Mouse (Mus musculus): Measurements from ENCODE around the gene Cth. TPM values are rescaled to one million over a fixed set of nuclear protein-coding genes. Genes with fewer than 3 reads are reported as not detected.

Cth gene
- polyA plus RNA-seq, 1 experiment, result 2.7 TPM

DNA sequence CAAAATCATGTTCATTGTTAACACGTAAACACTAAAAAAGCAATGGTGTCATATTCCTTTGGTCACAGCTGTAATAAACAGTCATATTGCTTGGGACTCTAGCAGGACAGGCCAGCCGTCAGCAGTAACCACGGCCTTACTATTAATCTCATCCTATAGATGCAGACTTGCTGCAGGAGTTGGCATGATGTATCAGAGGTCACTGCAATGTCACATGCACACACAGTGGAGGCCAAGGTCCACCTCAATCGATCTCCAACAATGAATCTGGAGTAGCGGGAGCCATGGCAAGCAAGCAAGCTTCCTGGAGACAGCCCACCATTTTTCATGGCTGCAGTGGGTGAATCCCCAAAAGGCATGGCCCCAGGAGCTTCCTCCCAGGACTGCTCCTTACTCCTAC, 23.2 kb downstream of the Cth start:
- no peak for DNase-seq (ENCODE audit: low read depth)
- no peak for TF ChIP-seq CTCF (IDR thresholded peaks at IDR 0.05; ENCODE audit: borderline replicate concordance, extremely low read depth, insufficient read depth, insufficient read length)
- TF ChIP-seq POLR2A (IDR thresholded peaks at IDR 0.05; ENCODE audit: borderline replicate concordance, extremely low read depth, insufficient read depth, insufficient read length, poor library complexity, severe bottlenecking), result no peak

- no peak for DNase-seq (ENCODE audit: low read depth)
- TF ChIP-seq CTCF (IDR thresholded peaks at IDR 0.05; ENCODE audit: borderline replicate concordance, extremely low read depth, insufficient read depth, insufficient read length), result no peak
- TF ChIP-seq POLR2A (IDR thresholded peaks at IDR 0.05; ENCODE audit: borderline replicate concordance, extremely low read depth, insufficient read depth, insufficient read length, poor library complexity, severe bottlenecking), result no peak
Observed at GRCm38 (mm10) chr3:157899986-157900385, 24.9 kb downstream of the Cth start.

DNA sequence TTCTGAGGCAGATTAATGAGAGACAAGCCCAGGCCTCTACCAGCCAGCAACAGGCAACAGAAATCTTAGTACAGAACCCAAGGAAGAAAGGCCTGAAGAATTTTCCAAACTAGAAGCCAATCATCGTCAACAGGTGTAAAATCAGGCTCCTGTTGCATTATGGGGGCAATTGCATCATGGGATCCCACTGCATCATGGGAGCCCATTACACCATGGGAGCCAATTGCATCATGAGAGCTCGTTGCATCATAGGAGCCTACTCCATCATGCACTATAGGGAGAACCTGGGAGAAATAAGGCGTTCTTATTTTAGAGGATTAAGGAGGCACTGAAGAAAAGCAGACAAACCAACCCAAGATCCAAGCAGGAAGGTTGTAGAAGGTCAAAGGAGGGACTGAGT, 27.2 kb downstream of the Cth start:
- no peak for DNase-seq (ENCODE audit: low read depth)
- TF ChIP-seq POLR2A (IDR thresholded peaks at IDR 0.05; ENCODE audit: borderline replicate concordance, extremely low read depth, insufficient read depth, insufficient read length, poor library complexity, severe bottlenecking), result no peak
- no peak for TF ChIP-seq CTCF (IDR thresholded peaks at IDR 0.05; ENCODE audit: borderline replicate concordance, extremely low read depth, insufficient read depth, insufficient read length)

GRCm38 (mm10) chr3:157891819-157892218, 33.1 kb downstream of the Cth start:
- TF ChIP-seq CTCF (IDR thresholded peaks at IDR 0.05; ENCODE audit: borderline replicate concordance, extremely low read depth, insufficient read depth, insufficient read length), result no peak
- TF ChIP-seq POLR2A (IDR thresholded peaks at IDR 0.05; ENCODE audit: borderline replicate concordance, extremely low read depth, insufficient read depth, insufficient read length, poor library complexity, severe bottlenecking), result no peak
- no peak for DNase-seq (ENCODE audit: low read depth)

- no peak for DNase-seq (ENCODE audit: low read depth)
- TF ChIP-seq POLR2A (IDR thresholded peaks at IDR 0.05; ENCODE audit: borderline replicate concordance, extremely low read depth, insufficient read depth, insufficient read length, poor library complexity, severe bottlenecking) (no peak), CTCF (IDR thresholded peaks at IDR 0.05; ENCODE audit: borderline replicate concordance, extremely low read depth, insufficient read depth, insufficient read length) (no peak)
Observed at GRCm38 (mm10) chr3:157884081-157884643, 40.7 kb downstream of the Cth start.

DNA sequence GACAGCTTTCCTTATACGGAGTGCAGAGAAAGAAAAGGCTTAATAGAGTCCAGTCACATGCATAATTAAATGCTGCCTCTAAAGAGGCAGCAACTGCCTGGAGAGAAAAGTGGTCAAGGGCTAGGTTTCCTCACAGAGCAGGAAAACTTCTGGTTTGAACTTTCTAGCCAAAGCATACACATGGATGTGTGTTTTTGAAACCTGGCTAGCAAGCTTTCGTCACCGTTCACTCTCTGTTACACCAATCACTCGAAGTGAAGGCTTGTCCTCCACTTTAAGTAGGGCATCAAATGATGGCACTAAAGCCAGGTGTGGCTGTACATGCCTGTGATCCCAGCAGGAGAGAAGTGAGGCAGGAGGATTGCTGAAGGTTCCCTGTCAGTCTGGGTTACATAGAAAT, 41.8 kb downstream of the Cth start:
- TF ChIP-seq CTCF (IDR thresholded peaks at IDR 0.05; ENCODE audit: borderline replicate concordance, extremely low read depth, insufficient read depth, insufficient read length) (no peak), POLR2A (IDR thresholded peaks at IDR 0.05; ENCODE audit: borderline replicate concordance, extremely low read depth, insufficient read depth, insufficient read length, poor library complexity, severe bottlenecking) (no peak)
- no peak for DNase-seq (ENCODE audit: low read depth)

DNA sequence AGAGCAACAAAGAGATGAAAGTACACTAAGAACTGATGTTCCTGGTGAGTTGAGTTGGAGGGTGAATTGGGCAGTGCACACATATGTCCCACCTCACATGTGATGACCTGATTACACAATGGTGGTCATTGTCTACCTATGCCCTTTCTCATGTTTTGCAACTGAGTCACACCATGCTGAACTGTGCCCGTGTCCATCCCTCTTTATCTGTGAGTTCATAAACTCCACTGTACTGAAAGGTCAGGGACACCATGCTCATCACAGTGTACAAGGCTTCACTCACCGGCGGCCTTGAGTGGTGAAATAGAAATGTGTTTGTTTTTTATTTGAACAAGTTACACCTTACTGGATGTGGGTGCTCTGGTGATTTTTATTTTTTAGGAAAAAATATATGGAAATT, 42.9 kb downstream of the Cth start:
- DNase-seq (ENCODE audit: low read depth), result no peak
- TF ChIP-seq POLR2A (IDR thresholded peaks at IDR 0.05; ENCODE audit: borderline replicate concordance, extremely low read depth, insufficient read depth, insufficient read length, poor library complexity, severe bottlenecking) (no peak), CTCF (IDR thresholded peaks at IDR 0.05; ENCODE audit: borderline replicate concordance, extremely low read depth, insufficient read depth, insufficient read length) (no peak)

DNA sequence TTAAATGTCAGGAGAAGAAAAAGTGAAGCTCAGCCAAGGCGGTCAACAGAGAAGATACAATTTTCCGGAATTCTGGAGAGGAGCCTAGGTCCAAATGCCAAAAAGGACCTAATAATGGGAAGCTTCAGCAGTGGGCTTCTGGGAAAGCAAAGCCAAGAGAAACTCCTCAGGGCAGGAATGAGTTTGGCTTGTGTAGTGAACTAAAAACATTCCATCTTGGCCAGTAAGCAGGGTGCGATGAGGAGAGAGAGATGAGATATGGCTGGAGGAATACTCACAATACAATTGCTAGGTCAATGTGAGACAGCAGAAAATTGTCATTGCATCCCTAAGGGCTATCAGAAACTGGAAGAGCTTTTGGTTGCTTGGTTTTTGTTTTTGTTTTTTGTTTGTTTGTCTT, 43.9 kb downstream of the Cth start:
- TF ChIP-seq CTCF (IDR thresholded peaks at IDR 0.05; ENCODE audit: borderline replicate concordance, extremely low read depth, insufficient read depth, insufficient read length) (no peak), POLR2A (IDR thresholded peaks at IDR 0.05; ENCODE audit: borderline replicate concordance, extremely low read depth, insufficient read depth, insufficient read length, poor library complexity, severe bottlenecking) (no peak)
- no peak for DNase-seq (ENCODE audit: low read depth)

DNA sequence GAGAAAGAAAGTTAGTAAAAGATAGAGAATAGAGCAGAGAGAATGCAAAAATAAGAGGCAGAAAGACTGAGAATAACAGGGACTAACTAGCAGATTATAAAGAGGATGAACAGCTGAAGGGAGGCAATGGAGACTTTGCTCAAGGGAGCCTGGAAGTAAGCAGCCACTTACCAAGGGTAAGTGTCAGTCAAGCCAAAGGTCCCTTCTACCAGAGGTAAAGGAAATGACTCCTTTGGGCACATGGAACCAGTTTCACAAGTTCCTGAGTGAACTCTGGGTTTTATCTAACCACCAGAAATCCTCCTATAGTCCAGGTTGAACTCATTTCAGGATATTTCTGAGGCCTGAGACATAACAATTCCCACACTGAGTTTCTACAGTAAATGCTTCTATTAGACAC, 47.0 kb downstream of the Cth start:
- no peak for DNase-seq (ENCODE audit: low read depth)
- TF ChIP-seq CTCF (IDR thresholded peaks at IDR 0.05; ENCODE audit: borderline replicate concordance, extremely low read depth, insufficient read depth, insufficient read length) (no peak), POLR2A (IDR thresholded peaks at IDR 0.05; ENCODE audit: borderline replicate concordance, extremely low read depth, insufficient read depth, insufficient read length, poor library complexity, severe bottlenecking) (no peak)

DNA sequence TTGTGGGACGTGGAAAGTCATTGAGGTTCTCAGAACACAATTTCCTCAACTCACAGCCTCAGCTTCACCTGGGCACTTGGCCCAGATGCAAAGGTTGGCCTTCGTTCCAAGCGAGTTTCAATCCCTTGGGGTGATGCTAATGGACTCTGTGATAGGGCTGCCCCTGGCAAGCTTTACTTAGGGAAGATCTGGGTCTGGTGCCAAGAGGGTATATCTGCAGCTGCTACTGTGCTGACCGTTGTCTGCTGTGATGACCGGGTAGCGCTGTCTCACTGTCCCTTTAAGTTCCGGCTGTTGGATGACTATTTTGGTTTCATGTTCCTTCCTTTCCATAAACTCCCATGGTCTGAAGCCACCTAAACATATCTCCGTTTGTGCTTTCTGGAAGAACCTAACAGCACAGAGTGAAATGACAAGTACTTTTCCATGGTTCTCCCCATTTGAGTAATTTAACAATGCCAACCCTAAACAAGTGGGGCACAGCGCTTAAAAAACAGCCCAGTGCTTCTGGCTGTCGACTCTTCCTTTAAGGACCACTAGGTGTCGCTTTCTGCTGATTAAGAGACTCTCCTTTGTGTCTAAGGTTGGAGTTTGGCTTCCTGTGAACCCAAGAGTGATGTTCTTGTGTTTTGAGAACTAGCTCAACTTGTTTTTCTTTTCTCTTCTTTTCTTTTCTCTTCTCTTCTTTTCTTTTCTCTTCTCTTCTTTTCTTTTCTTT, 48.3 kb downstream of the Cth start:
- TF ChIP-seq POLR2A (IDR thresholded peaks at IDR 0.05; ENCODE audit: borderline replicate concordance, extremely low read depth, insufficient read depth, insufficient read length, poor library complexity, severe bottlenecking), result no peak
- TF ChIP-seq CTCF (IDR thresholded peaks at IDR 0.05; ENCODE audit: borderline replicate concordance, extremely low read depth, insufficient read depth, insufficient read length), result peak; percentile 76; the same call in 1 of the 2 replicates
- DNase-seq (ENCODE audit: low read depth), result peak; percentile 83

GRCm38 (mm10) chr3:157872897-157873296, 52.0 kb downstream of the Cth start:
- no peak for DNase-seq (ENCODE audit: low read depth)
- no peak for TF ChIP-seq POLR2A (IDR thresholded peaks at IDR 0.05; ENCODE audit: borderline replicate concordance, extremely low read depth, insufficient read depth, insufficient read length, poor library complexity, severe bottlenecking)
- no peak for TF ChIP-seq CTCF (IDR thresholded peaks at IDR 0.05; ENCODE audit: borderline replicate concordance, extremely low read depth, insufficient read depth, insufficient read length)

DNA sequence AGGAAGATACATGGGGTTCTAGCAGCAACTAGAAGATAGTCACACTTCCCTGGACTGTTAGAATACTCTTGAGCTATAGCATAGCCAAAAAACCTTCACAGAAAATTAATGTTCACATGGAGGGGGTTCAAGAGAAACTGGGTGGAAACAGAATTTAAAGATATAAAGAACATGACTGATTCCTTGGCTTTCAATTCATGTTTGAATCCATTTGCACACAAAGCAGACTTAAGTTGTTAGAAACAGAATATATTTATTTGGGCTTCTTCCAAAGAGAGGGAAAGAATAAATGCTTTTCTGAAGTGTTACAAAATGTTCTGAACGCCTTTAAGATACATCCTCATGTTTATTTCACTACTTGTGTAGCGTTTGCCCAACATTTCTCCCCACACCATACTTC, 57.0 kb downstream of the Cth start:
- TF ChIP-seq CTCF (IDR thresholded peaks at IDR 0.05; ENCODE audit: borderline replicate concordance, extremely low read depth, insufficient read depth, insufficient read length) (no peak), POLR2A (IDR thresholded peaks at IDR 0.05; ENCODE audit: borderline replicate concordance, extremely low read depth, insufficient read depth, insufficient read length, poor library complexity, severe bottlenecking) (no peak)
- DNase-seq (ENCODE audit: low read depth), result no peak
